Mouse (Mus musculus) MEL (cell line): ENCODE results near the gene Ints4.

Experiments used
- CTCF ChIP-seq, 3 experiments: IDR thresholded peaks in 2 of 3; conservative IDR thresholded peaks in 1 of 3; 2 replicates each; pipeline ENCODE4 v1.5.1; 2011 to 2012; ENCODE audit warnings: low read length in 3 of 3, low read depth in 2 of 3, mild to moderate bottlenecking in 2 of 3, improper control_type of control experiment in 1 of 3, inconsistent platforms in 1 of 3, mixed read lengths in 1 of 3, moderate library complexity in 1 of 3; ENCODE audit not compliant: control insufficient read depth in 1 of 3, insufficient read depth in 1 of 3, poor library complexity in 1 of 3, severe bottlenecking in 1 of 3
- MAX ChIP-seq: IDR thresholded peaks from 2 replicates; pipeline ENCODE4 v1.6.1; 2011; ENCODE audit warnings: low read length, improper control_type of control experiment
- MEF2A ChIP-seq: IDR thresholded peaks from 2 replicates; pipeline ENCODE4 v1.6.1; 2014; ENCODE audit warnings: low read depth, mild to moderate bottlenecking, inconsistent platforms, low read length, improper control_type of control experiment; ENCODE audit not compliant: poor library complexity, insufficient replicate concordance, severe bottlenecking; ENCODE audit errors: extremely low read depth
- MYC ChIP-seq: IDR thresholded peaks from 2 replicates; pipeline ENCODE4 v1.6.1; 2011; ENCODE audit warnings: low read depth, mild to moderate bottlenecking, low read length, improper control_type of control experiment, moderate library complexity
- TBP ChIP-seq: IDR thresholded peaks from 2 replicates; pipeline ENCODE4 v1.8.0; 2011; ENCODE audit warnings: low read depth, low read length, improper control_type of control experiment

DNA sequence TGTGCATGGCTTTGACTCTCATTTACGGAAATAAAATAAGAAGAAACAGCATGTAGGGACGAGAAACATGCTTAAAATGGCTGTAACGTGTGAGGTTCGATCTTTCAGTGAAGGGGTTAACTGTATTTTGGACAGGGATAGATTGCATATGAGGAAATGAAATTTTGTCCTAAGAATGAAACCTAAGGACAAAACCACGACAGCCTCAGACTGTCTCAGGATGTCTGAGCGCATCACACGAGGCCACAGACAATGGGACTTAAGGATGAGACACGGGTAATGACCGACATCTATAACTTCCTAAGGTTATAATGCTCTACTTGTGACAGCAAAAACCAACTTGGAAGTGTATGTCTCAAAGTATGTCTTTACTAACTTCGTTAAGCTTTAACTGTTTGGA is 46.2 kb upstream of the Ints4 start:
- TF ChIP-seq MAX, result no peak
- TF ChIP-seq CTCF (IDR thresholded peaks at IDR 0.05 in 2 of 3, conservative IDR thresholded peaks at IDR 0.05 in 1 of 3; ENCODE audit: control insufficient read depth in 1 of 3, insufficient read depth in 1 of 3, low read depth in 2 of 3, low read length in 3 of 3, poor library complexity in 1 of 3, severe bottlenecking in 1 of 3), result no peak
- no peak for TF ChIP-seq TBP
- TF ChIP-seq MYC, result no peak
- TF ChIP-seq MEF2A, result no peak
